Mouse (Mus musculus): ENCODE measurements around the gene Plcb1. TPM values are rescaled to one million over a fixed set of nuclear protein-coding genes. Genes with fewer than 3 reads are reported as not detected.

Plcb1 gene
- polyA plus RNA-seq, 1 experiment: 2.1 TPM

DNA sequence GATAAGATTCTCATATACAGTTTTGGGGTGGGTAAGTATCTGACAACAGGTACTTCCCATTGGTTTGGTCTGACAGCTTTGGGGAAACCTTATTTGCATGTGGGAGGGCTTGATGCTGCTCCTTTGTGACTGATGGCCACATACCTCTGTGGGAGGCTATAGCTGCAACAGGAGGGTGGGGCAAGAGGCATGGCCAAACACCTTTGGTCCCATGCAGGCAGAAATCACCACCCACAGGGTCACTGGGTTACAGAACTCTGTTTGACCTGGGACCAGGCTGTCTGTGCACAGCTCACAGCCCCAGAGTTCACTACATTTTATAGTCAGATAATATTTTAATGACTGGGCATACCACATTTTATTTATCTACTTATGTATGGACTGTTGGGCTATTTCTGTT, 281.6 kb downstream of the Plcb1 start:
- no peak overlapping the region for H3K4me3 ChIP-seq (ENCODE audit: low read depth, low read length)
- no peaks in the 10 kb centered on the region for H3K4me1 ChIP-seq (ENCODE audit: control insufficient read depth, insufficient read depth, insufficient read length, low read length)
- no peaks in the 10 kb centered on the region for H3K27me3 ChIP-seq (ENCODE audit: control insufficient read depth, insufficient read depth, low read length)
- TF ChIP-seq POLR2A (IDR thresholded peaks at IDR 0.05; ENCODE audit: low read depth, low read length) (no peak), CTCF (IDR thresholded peaks at IDR 0.05; ENCODE audit: extremely low read depth, insufficient read length, insufficient replicate concordance, low read depth, low read length) (no peak)
- no peak overlapping the region for H3K27ac ChIP-seq (ENCODE audit: insufficient read depth, low read depth, low read length)
- no peaks in the 10 kb centered on the region for H3K36me3 ChIP-seq (ENCODE audit: control insufficient read depth, insufficient read depth, low read length)

DNA sequence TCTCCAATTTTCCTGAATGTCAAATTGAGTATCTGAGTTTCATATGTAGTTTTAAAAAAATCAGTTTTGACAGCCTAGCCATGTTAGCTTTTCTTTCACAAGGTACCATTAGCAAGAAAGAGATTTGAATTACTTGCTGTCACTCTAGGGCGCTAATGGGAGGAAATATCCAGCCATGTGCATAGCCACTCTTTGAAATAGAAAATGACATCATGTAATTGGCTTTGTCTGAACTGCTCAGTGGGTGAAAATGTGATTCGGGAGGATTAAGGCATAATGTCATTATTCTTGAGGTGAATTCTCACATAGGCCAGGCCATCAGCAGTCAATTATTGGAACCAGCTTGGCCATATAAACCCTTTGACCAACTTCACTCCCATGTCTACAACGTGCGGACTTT, 285.5 kb downstream of the Plcb1 start:
- WGBS: 88% methylated on average over 4 of the region's 4 CpGs
- Histone ChIP-seq H3K27me3 (ENCODE audit: control insufficient read depth, insufficient read depth, low read length) (no peaks in the 10 kb centered on the region), H3K27ac (ENCODE audit: insufficient read depth, low read depth, low read length) (no peak overlapping the region), H3K36me3 (ENCODE audit: control insufficient read depth, insufficient read depth, low read length) (no peaks in the 10 kb centered on the region), H3K4me3 (ENCODE audit: low read depth, low read length) (no peak overlapping the region), H3K4me1 (ENCODE audit: control insufficient read depth, insufficient read depth, insufficient read length, low read length) (no peaks in the 10 kb centered on the region)
- no peak for TF ChIP-seq CTCF (IDR thresholded peaks at IDR 0.05; ENCODE audit: extremely low read depth, insufficient read length, insufficient replicate concordance, low read depth, low read length)
- TF ChIP-seq POLR2A (IDR thresholded peaks at IDR 0.05; ENCODE audit: low read depth, low read length): no peak

DNA sequence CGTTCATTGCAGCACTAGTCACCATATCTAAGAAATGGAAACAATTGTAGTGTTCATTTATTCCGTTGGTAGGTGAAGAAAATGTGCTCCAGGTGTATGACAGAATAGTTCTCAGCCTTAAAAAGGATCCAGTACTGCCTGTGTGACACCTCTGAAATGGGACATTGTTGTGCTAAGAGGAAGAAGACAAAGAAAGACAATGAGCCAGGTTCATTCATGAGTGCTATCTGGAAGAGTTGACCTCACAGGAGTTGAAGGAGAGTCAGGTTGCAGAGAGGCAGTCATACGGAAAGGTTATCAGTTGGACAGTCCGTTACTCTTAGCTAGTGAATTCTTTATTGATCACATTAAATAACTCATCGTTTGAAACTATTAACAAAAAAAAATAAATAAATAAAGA, 286.6 kb downstream of the Plcb1 start:
- no peaks in the 10 kb centered on the region for H3K36me3 ChIP-seq (ENCODE audit: control insufficient read depth, insufficient read depth, low read length)
- no peak for TF ChIP-seq POLR2A (IDR thresholded peaks at IDR 0.05; ENCODE audit: low read depth, low read length)
- no peak for TF ChIP-seq CTCF (IDR thresholded peaks at IDR 0.05; ENCODE audit: extremely low read depth, insufficient read length, insufficient replicate concordance, low read depth, low read length)
- no peak overlapping the region for H3K27ac ChIP-seq (ENCODE audit: insufficient read depth, low read depth, low read length)
- H3K4me1 ChIP-seq (ENCODE audit: control insufficient read depth, insufficient read depth, insufficient read length, low read length): no peaks in the 10 kb centered on the region
- WGBS: 66% methylated on average over 5 of the region's 5 CpGs
- H3K4me3 ChIP-seq (ENCODE audit: low read depth, low read length): no peak overlapping the region
- H3K27me3 ChIP-seq (ENCODE audit: control insufficient read depth, insufficient read depth, low read length): no peaks in the 10 kb centered on the region

- no peak overlapping the region for H3K4me3 ChIP-seq (ENCODE audit: low read depth, low read length)
- H3K36me3 ChIP-seq (ENCODE audit: control insufficient read depth, insufficient read depth, low read length): no peaks in the 10 kb centered on the region
- 50% methylated on average over 5 of the region's 5 CpGs for WGBS
- H3K4me1 ChIP-seq (ENCODE audit: control insufficient read depth, insufficient read depth, insufficient read length, low read length): no peaks in the 10 kb centered on the region
- no peak for TF ChIP-seq CTCF (IDR thresholded peaks at IDR 0.05; ENCODE audit: extremely low read depth, insufficient read length, insufficient replicate concordance, low read depth, low read length)
- TF ChIP-seq POLR2A (IDR thresholded peaks at IDR 0.05; ENCODE audit: low read depth, low read length): no peak
- no peak overlapping the region for H3K27ac ChIP-seq (ENCODE audit: insufficient read depth, low read depth, low read length)
- no peaks in the 10 kb centered on the region for H3K27me3 ChIP-seq (ENCODE audit: control insufficient read depth, insufficient read depth, low read length)
Measured at GRCm38 (mm10) chr2:135073014-135073413, 287.1 kb downstream of the Plcb1 start.

DNA sequence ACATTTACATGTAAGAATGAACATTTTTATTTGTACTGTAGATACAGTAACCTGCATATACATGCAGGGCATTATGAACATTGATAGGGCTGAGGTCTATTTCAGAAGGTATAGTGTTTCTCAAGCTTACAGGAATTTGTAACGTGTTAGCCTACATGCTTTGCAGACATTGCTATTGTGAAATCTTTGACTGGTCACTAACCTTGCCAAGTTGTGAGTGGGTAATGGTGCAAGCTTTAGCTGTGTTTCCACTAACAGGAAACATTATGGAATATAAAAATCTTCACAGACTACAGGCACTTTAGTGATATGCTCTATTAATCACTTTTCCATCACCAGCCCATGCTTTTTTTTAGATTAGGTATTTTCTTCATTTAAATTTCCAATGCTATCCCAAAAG, 289.5 kb downstream of the Plcb1 start:
- H3K4me1 ChIP-seq (ENCODE audit: control insufficient read depth, insufficient read depth, insufficient read length, low read length): no peaks in the 10 kb centered on the region
- 70% methylated on average over 1 of the region's 1 CpGs for WGBS
- TF ChIP-seq CTCF (IDR thresholded peaks at IDR 0.05; ENCODE audit: extremely low read depth, insufficient read length, insufficient replicate concordance, low read depth, low read length) (no peak), POLR2A (IDR thresholded peaks at IDR 0.05; ENCODE audit: low read depth, low read length) (no peak)
- no peaks in the 10 kb centered on the region for H3K36me3 ChIP-seq (ENCODE audit: control insufficient read depth, insufficient read depth, low read length)
- H3K27me3 ChIP-seq (ENCODE audit: control insufficient read depth, insufficient read depth, low read length): no peaks in the 10 kb centered on the region
- no peak overlapping the region for H3K27ac ChIP-seq (ENCODE audit: insufficient read depth, low read depth, low read length)
- no peak overlapping the region for H3K4me3 ChIP-seq (ENCODE audit: low read depth, low read length)

DNA sequence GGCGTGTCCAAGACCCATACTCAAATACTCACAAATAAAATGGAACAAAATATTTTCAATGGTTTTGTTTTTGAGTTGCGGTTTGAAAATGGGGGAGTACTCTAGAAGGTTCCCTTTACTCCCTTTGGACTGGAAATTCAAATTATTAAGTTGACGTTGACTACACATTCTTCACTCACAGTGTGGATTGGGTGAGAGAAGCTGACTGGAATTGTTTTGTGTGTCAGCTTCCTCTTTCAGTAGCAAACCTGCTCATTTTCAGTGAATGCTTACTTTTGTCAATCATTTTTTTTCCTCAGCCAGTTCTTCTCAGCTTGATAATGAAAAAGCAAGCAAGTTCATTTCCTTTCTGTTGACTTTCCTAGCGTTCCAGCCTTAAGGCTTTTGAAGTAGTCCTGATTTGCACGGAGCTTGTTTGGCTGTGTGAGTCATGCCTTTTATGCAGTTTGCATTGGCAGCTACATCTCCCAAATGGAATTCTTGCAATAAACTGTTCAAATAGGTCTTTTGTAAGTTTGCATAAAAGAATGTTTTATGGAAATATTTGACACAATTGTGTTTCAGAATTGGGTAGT, 306.8 kb downstream of the Plcb1 start:
- no peak overlapping the region for H3K4me3 ChIP-seq (ENCODE audit: low read depth, low read length)
- no peaks in the 10 kb centered on the region for H3K27me3 ChIP-seq (ENCODE audit: control insufficient read depth, insufficient read depth, low read length)
- no peak overlapping the region for H3K27ac ChIP-seq (ENCODE audit: insufficient read depth, low read depth, low read length)
- H3K4me1 ChIP-seq (ENCODE audit: control insufficient read depth, insufficient read depth, insufficient read length, low read length): no peaks in the 10 kb centered on the region
- no peak for TF ChIP-seq CTCF (IDR thresholded peaks at IDR 0.05; ENCODE audit: extremely low read depth, insufficient read length, insufficient replicate concordance, low read depth, low read length)
- TF ChIP-seq POLR2A (IDR thresholded peaks at IDR 0.05; ENCODE audit: low read depth, low read length): no peak
- WGBS: 58% methylated on average over 5 of the region's 5 CpGs
- no peaks in the 10 kb centered on the region for H3K36me3 ChIP-seq (ENCODE audit: control insufficient read depth, insufficient read depth, low read length)

- 89% methylated on average over 4 of the region's 4 CpGs for WGBS
- no peak overlapping the region for H3K27ac ChIP-seq (ENCODE audit: insufficient read depth, low read depth, low read length)
- H3K27me3 ChIP-seq (ENCODE audit: control insufficient read depth, insufficient read depth, low read length): no peaks in the 10 kb centered on the region
- H3K4me1 ChIP-seq (ENCODE audit: control insufficient read depth, insufficient read depth, insufficient read length, low read length): no peaks in the 10 kb centered on the region
- TF ChIP-seq CTCF (IDR thresholded peaks at IDR 0.05; ENCODE audit: extremely low read depth, insufficient read length, insufficient replicate concordance, low read depth, low read length) (no peak), POLR2A (IDR thresholded peaks at IDR 0.05; ENCODE audit: low read depth, low read length) (no peak)
- H3K36me3 ChIP-seq (ENCODE audit: control insufficient read depth, insufficient read depth, low read length): no peaks in the 10 kb centered on the region
- H3K4me3 ChIP-seq (ENCODE audit: low read depth, low read length): no peak overlapping the region
Measured at GRCm38 (mm10) chr2:135101292-135101691, 315.4 kb downstream of the Plcb1 start.
